Mouse (Mus musculus) c-Kit-positive CD71-positive TER-119-positive erythroid progenitor cells, embryonic 14.5 days (primary cell): ENCODE measurements around the gene Ccdc60.
"Not testable (repeated sequence)": the region's sequence is repeated elsewhere in the genome, so short reads cannot be mapped to it uniquely, and the experiment has no call there.

Experiments
- DNase-seq: peaks from one replicate; pipeline ENCODE4 v3.0.0-alpha.2; 2013; ENCODE audit warnings: low spot score

The Ccdc60 gene

GRCm38 (mm10) chr5:116288849-116289570 lies at the start of gene Ccdc60:
Gene Ccdc60, minus strand, starts transcription at chr5:116288985.
- DNase-seq, result no peak

- no peak for DNase-seq
Observed at GRCm38 (mm10) chr5:116336191-116336590, 47.4 kb upstream of the Ccdc60 start.

DNA sequence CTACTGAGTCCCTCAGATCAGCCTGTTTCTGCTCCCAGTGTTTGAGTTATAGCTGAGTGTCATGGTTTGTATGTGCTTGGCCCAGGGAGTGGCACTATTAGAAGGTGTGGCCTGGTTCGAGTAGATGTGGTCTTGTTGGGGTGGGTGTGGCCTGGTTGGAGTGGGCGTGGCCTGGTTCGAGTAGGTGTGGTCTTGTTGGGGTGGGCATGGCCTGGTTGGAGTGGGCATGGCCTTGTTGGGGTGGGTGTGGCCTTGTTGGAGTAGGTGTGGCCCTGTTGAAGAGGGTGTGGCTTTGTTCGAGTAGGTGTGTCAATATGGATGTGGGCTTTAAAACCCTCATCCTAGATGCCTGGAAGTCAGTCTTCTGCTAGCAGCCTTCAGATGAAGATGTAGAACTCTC lies 40.1 kb upstream of the Ccdc60 start:
- DNase-seq, result no peak

DNA sequence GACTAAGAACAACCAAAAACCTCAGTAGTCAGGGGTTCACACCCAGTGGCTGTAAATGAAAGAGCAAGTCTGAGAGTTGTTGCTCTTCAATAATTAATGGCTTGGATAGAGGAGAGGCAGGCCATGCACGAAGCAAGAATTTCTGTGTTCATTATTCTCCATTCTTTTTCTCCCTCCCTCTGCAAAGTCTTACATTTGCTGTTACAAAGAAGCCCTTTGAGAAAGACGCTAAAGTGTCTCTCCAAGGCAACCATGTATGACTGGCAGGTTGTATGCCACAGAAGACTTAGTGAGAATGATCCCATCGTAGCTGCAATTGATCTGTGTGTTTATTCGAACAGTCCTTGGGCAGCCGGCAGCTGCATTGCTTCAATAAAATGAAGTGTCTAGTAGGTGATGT lies 34.6 kb upstream of the Ccdc60 start:
- no peak for DNase-seq

- DNase-seq, result no peak
Observed at GRCm38 (mm10) chr5:116322365-116323027, 33.7 kb upstream of the Ccdc60 start.

- DNase-seq, result no peak
Observed at GRCm38 (mm10) chr5:116313711-116314110, 24.9 kb upstream of the Ccdc60 start.

GRCm38 (mm10) chr5:116312111-116312737 lies 23.4 kb upstream of the Ccdc60 start:
- no peak for DNase-seq

GRCm38 (mm10) chr5:116311636-116312035 lies 22.9 kb upstream of the Ccdc60 start:
- DNase-seq, result no peak

DNA sequence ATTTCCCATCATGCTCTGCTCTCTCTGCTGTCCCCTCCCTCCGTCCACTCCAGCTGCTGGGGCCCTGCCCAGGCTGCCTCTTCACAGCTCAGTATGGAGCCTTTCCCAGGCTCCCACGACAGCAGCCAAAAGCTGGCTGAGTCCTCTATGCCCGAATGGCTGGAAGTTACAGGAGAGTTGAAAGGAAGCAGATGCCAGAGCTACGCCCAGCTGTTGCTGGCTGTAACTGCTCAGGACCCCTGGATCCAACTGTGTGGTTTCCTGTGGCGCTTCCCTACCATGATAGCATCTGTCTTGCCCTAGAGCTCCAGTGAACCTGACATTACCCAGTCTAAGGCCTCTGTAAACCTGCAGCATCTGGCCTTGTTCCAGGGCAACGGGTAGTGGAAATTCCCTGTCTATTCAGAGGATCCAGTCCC lies 20.6 kb upstream of the Ccdc60 start:
- no peak for DNase-seq

- DNase-seq, result no peak
Observed at GRCm38 (mm10) chr5:116305557-116305956, 16.8 kb upstream of the Ccdc60 start.

DNA sequence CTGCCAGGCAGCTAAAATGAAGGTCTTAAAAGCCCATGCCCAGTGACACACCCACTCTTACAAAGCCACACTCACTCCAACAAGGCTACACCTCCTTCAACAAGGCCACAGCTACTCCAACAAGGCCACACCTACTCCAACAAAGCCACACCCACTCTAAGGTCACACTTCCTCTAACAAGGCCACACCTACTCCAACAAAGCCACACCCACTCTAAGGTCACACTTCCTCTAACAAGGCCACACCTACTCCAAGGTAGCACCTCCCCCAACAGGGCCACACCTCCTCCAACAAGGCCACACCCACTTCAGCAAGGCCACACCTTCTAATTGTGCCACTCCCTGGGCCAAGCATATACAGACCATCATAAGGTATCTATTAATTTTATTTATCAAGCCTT lies 16.4 kb upstream of the Ccdc60 start:
- DNase-seq, result not testable (repeated sequence)

DNA sequence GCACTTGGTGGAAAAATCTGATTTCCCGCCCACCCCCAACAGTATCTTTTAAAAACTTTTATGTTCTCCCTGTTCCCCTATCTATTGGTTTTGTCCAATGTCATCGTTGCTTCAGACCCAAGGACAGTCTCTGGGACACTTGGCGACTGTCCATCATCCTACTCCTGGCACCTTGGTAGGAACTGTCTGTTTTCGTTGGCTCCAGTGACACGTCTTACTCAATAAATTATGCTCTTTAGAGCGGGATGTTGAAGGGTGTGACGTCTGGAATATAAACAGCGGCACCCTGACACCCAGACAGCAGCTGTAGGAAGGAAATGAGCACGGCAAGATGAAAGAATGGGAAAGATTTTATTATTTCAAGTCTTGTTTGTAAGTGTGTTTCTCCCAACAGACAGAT lies 12.2 kb upstream of the Ccdc60 start:
- no peak for DNase-seq

DNA sequence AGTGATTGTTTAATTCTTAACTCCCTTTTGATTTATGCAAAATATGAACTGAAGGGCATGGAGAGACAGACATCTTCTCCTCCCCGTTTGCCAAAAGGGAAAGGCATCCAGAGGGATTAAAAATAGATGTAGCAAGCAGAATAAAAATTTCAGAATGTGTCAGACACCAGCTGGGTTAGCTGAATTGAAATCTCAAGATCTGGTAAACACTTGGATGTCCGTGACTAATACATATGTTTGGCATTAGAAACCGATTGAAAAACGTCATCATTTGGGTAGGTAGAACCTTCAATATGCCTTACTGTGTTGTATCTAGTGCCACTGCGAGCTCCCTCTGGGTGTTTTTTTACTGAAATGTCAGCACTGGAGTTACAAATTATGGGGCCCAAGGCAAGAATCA lies 4.7 kb upstream of the Ccdc60 start:
- no peak for DNase-seq

DNA sequence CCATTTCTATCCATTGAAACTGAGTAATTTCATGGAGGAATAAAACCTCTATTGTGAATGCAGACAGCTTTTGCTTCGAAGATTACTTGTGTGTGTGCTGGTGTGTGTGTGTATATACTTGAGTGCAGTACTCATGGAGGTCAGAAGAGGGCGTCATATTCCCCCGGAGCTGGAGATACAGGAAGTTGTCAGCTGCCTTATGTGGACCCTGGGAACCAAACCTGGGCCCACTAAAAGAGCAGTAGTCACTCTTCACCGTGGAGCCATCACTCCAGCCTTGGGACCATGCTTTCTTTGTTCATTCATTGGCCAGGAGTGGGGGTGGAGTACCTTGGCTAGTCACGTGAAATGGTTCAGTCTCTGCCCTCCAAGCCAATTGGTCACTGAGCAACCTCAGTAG lies 1.8 kb upstream of the Ccdc60 start:
- no peak for DNase-seq

DNA sequence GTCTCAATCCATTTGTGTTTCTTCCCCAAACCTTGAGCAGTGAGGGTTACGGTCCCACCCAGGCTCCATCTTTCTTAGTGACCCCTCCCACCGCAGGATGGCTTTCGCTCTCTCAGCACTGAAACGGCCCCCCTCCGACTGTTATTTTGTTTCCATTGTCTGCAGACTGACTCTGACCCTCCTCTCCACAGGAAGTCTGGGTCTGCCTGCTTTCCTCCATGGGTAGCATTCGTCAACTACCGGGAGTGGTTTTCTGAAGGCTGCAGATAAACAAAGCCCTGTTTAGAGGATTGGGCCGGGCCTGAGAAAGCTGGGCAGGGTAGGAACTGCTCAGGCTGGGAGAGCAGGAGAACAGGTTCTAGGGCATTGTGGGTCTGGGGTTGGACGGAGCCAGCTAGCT lies 1.1 kb upstream of the Ccdc60 start:
- no peak for DNase-seq

DNA sequence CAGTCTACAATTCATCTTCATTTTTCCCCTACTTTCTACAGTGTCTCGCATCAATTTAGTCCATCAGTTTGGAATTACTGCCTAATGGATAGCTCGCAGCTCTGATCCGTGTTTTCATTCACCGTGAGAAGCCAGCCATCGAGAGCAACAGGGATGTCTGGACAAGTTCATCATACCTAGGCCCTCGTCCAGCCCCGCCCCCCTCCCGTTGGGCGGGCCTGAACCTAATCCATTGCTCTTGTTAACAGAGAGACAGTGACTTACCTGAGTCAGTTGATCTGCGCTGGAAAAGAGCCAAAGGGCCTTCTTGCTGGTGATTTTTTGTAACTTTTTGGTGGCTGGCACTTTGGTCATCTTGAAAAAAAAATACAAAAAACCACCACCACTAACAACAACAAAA lies 602 bp downstream of the Ccdc60 start:
- DNase-seq, result no peak

GRCm38 (mm10) chr5:116285532-116286176 lies 3.1 kb downstream of the Ccdc60 start:
- DNase-seq, result no peak

GRCm38 (mm10) chr5:116280518-116280917 lies 8.3 kb downstream of the Ccdc60 start:
- no peak for DNase-seq

- DNase-seq, result no peak
Observed at GRCm38 (mm10) chr5:116278436-116278918, 10.3 kb downstream of the Ccdc60 start.

GRCm38 (mm10) chr5:116277951-116278350 lies 10.8 kb downstream of the Ccdc60 start:
- no peak for DNase-seq

GRCm38 (mm10) chr5:116274818-116275217 lies 14.0 kb downstream of the Ccdc60 start:
- no peak for DNase-seq

- no peak for DNase-seq
Observed at GRCm38 (mm10) chr5:116274365-116274764, 14.4 kb downstream of the Ccdc60 start.
